Mouse (Mus musculus) megakaryocyte, embryonic 14.5 days (primary cell): ENCODE data around the gene Gys2. TPM values are rescaled to one million over a fixed set of nuclear protein-coding genes. Genes with fewer than 3 reads are reported as not detected.
"Not testable (repeated sequence)": the region's sequence is repeated elsewhere in the genome, so short reads cannot be mapped to it uniquely, and the experiment has no call there.

Source experiments
- H3K27me3 ChIP-seq: replicated peaks from 2 replicates; pipeline ENCODE3; 2012; ENCODE audit warnings: inconsistent platforms
- H3K36me3 ChIP-seq: replicated peaks from 2 replicates; pipeline ENCODE3; 2012; ENCODE audit warnings: low read length, inconsistent platforms, mixed read lengths
- H3K4me1 ChIP-seq: 2 replicates; pipeline ENCODE4 v1.6.1; 2012; ENCODE audit warnings: inconsistent platforms
- H3K4me3 ChIP-seq: replicated peaks from 2 replicates; pipeline ENCODE3; 2012; ENCODE audit warnings: moderate library complexity, mild to moderate bottlenecking, inconsistent platforms
- H3K9me3 ChIP-seq: 2 replicates; pipeline ENCODE4 v1.6.1; 2012; ENCODE audit warnings: inconsistent platforms
- FLI1 ChIP-seq: IDR thresholded peaks from 2 replicates; pipeline ENCODE4 v1.6.1; 2012; ENCODE audit warnings: low read length, inconsistent platforms, mixed read lengths
- GATA1 ChIP-seq: IDR thresholded peaks from 3 replicates; pipeline ENCODE4 v1.6.1; 2012; ENCODE audit warnings: mixed read lengths, low read length, inconsistent platforms, borderline replicate concordance
- polyA plus RNA-seq: library from polyadenylated mRNA; stranded (reverse); fragments of >175 nt; gene quantifications from 2 replicates; pipeline ENCODE4 v1.2.3, GENCODE M21; 2012; ENCODE audit warnings: low replicate concordance; ENCODE audit not compliant: insufficient read depth

Gene Gys2
- polyA plus RNA-seq, 1 experiment = not detected

- H3K4me3 ChIP-seq = no peak overlapping the region
- TF ChIP-seq GATA1 (no peak), FLI1 (no peak)
- peaks cover 10% of the 10 kb centered on the region for H3K4me1 ChIP-seq
- peaks cover 27% of the 10 kb centered on the region for H3K27me3 ChIP-seq
- H3K9me3 ChIP-seq = no peaks in the 10 kb centered on the region
- H3K36me3 ChIP-seq = no peaks in the 10 kb centered on the region
Observed at GRCm38 (mm10) chr6:142506338-142507032, 33.6 kb upstream of the Gys2 start.

- Histone ChIP-seq H3K27me3 (peaks cover 16% of the 10 kb centered on the region), H3K9me3 (no peaks in the 10 kb centered on the region), H3K4me1 (peaks cover 10% of the 10 kb centered on the region), H3K36me3 (no peaks in the 10 kb centered on the region), H3K4me3 (no peak overlapping the region)
- no peak for TF ChIP-seq GATA1
- TF ChIP-seq FLI1 = no peak
Observed at GRCm38 (mm10) chr6:142503601-142504000, 30.7 kb upstream of the Gys2 start.

GRCm38 (mm10) chr6:142502519-142503125 lies 29.7 kb upstream of the Gys2 start:
- H3K27me3 ChIP-seq = peaks cover 11% of the 10 kb centered on the region
- peaks cover 5% of the 10 kb centered on the region for H3K4me1 ChIP-seq
- 0 out of 2 replicates have a peak, but pooled peaks cover 3% of the 10 kb centered on the region for H3K9me3 ChIP-seq
- no peak overlapping the region for H3K4me3 ChIP-seq
- H3K36me3 ChIP-seq = no peaks in the 10 kb centered on the region
- TF ChIP-seq FLI1 (no peak), GATA1 (no peak)

GRCm38 (mm10) chr6:142490114-142490513 lies 17.2 kb upstream of the Gys2 start:
- not testable (repeated sequence) for H3K4me1 ChIP-seq, H3K27me3 ChIP-seq, H3K36me3 ChIP-seq, H3K4me3 ChIP-seq, H3K9me3 ChIP-seq

GRCm38 (mm10) chr6:142487638-142488037 lies 14.7 kb upstream of the Gys2 start:
- no peaks in the 10 kb centered on the region for H3K27me3 ChIP-seq
- peaks cover 4% of the 10 kb centered on the region; the same call in 1 of the 2 replicates for H3K4me1 ChIP-seq
- TF ChIP-seq FLI1 (no peak), GATA1 (no peak)

GRCm38 (mm10) chr6:142485478-142486123 lies 12.7 kb upstream of the Gys2 start:
- no peaks in the 10 kb centered on the region for H3K36me3 ChIP-seq
- H3K9me3 ChIP-seq = no peaks in the 10 kb centered on the region
- H3K27me3 ChIP-seq = no peaks in the 10 kb centered on the region
- H3K4me3 ChIP-seq = no peak overlapping the region
- peaks cover 4% of the 10 kb centered on the region; the same call in 1 of the 2 replicates for H3K4me1 ChIP-seq
- no peak for TF ChIP-seq GATA1
- TF ChIP-seq FLI1 = no peak

More at GRCm38 (mm10) chr6:142487638-142488037, 14.7 kb upstream of the Gys2 start:
- H3K36me3 ChIP-seq = no peaks in the 10 kb centered on the region
- no peaks in the 10 kb centered on the region for H3K9me3 ChIP-seq
- no peak overlapping the region for H3K4me3 ChIP-seq

GRCm38 (mm10) chr6:142477239-142477638 lies 4.3 kb upstream of the Gys2 start:
- TF ChIP-seq FLI1 (no peak), GATA1 (no peak)

GRCm38 (mm10) chr6:142471141-142471540 lies 1.8 kb downstream of the Gys2 start:
- H3K9me3 ChIP-seq = no peaks in the 10 kb centered on the region
- H3K27me3 ChIP-seq = peaks cover 2% of the 10 kb centered on the region
- no peak overlapping the region for H3K4me3 ChIP-seq
- H3K36me3 ChIP-seq = no peaks in the 10 kb centered on the region
- TF ChIP-seq GATA1 (no peak), FLI1 (no peak)
- no peaks in the 10 kb centered on the region for H3K4me1 ChIP-seq

More at GRCm38 (mm10) chr6:142477239-142477638, 4.3 kb upstream of the Gys2 start:
- Histone ChIP-seq H3K4me3 (no peak overlapping the region), H3K9me3 (no peaks in the 10 kb centered on the region), H3K36me3 (no peaks in the 10 kb centered on the region), H3K27me3 (no peaks in the 10 kb centered on the region), H3K4me1 (0 out of 2 replicates have a peak, but pooled peaks cover 2% of the 10 kb centered on the region)

- Histone ChIP-seq H3K9me3 (no peaks in the 10 kb centered on the region), H3K27me3 (peaks cover 2% of the 10 kb centered on the region), H3K4me3 (no peak overlapping the region), H3K36me3 (no peaks in the 10 kb centered on the region), H3K4me1 (no peaks in the 10 kb centered on the region)
- no peak for TF ChIP-seq FLI1
- no peak for TF ChIP-seq GATA1
Observed at GRCm38 (mm10) chr6:142469602-142470001, 3.3 kb downstream of the Gys2 start.

- TF ChIP-seq FLI1 (no peak), GATA1 (no peak)
- H3K4me3 ChIP-seq = no peak overlapping the region
- H3K4me1 ChIP-seq = no peaks in the 10 kb centered on the region
- H3K9me3 ChIP-seq = 0 out of 2 replicates have a peak, but pooled peaks cover 7% of the 10 kb centered on the region
- no peaks in the 10 kb centered on the region for H3K27me3 ChIP-seq
- H3K36me3 ChIP-seq = no peaks in the 10 kb centered on the region
Observed at GRCm38 (mm10) chr6:142462194-142462593, 10.7 kb downstream of the Gys2 start.
